ENCODE assay signal across 2 mouse cellular contexts in genomic region chr6:129917476-129917946, GRCm38 (mm10). TPM values are rescaled to one million over a fixed set of nuclear protein-coding genes. Genes with fewer than 3 reads are reported as not detected.
"Had no signal": no experiment of that assay in that cellular context is flagged by ENCODE, and none has a peak within 500 bp of the region (broad histone marks: within the 10 kb centered on the region; RNA-seq: fewer than 3 reads in every experiment).

Gene Klra5, minus strand, starts transcription at chr6:129917650.

RNA-seq across cellular contexts. Expression of gene Klra5, which starts in this region (rescaled TPM):
- total RNA-seq: megakaryocyte-erythroid progenitor cell, adult 5-6 weeks; neutrophil, adult 5-6 weeks had no signal
